Mouse (Mus musculus) MEL (cell line): ENCODE measurements at regions not wholly inside any gene's neighbourhood (a gene's known extent, or its start where the extent isn't known, plus 50 kb on each side); places are given as distances from the start of the nearest gene placed in this dataset.

Source experiments
- DNase-seq: peaks from one replicate; pipeline ENCODE4 v3.0.0; 2011; ENCODE audit warnings: low read depth, low spot score
- H3K27ac ChIP-seq: 2 replicates; pipeline ENCODE4 v1.5.1; 2012; ENCODE audit warnings: low read depth, mild to moderate bottlenecking, control low read depth, low read length, moderate library complexity; ENCODE audit not compliant: control insufficient read depth
- H3K27me3 ChIP-seq, 2 experiments: fragments of 150-350 bp in 1 of 2; sonication (generic) in 1 of 2; 2 replicates each; pipeline ENCODE4 v1.6.1; 2012; ENCODE audit warnings: low read length in 2 of 2, mild to moderate bottlenecking in 2 of 2, improper control_type of control experiment in 1 of 2, moderate library complexity in 1 of 2; ENCODE audit not compliant: insufficient read depth in 2 of 2, control insufficient read depth in 1 of 2
- H3K36me3 ChIP-seq, 2 experiments: 2 replicates each; pipeline ENCODE4 v1.6.1; 2012 to 2014; ENCODE audit warnings: low read length in 2 of 2, improper control_type of control experiment in 1 of 2, inconsistent platforms in 1 of 2, mild to moderate bottlenecking in 1 of 2; ENCODE audit not compliant: insufficient read depth in 2 of 2, control insufficient read depth in 1 of 2
- H3K4me1 ChIP-seq, 2 experiments: fragments of 150-350 bp in 1 of 2; sonication (generic) in 1 of 2; 2 replicates each; pipeline ENCODE4 v1.6.1; 2012; ENCODE audit warnings: low read length in 2 of 2, improper control_type of control experiment in 1 of 2, mild to moderate bottlenecking in 1 of 2; ENCODE audit not compliant: insufficient read depth in 2 of 2, control insufficient read depth in 1 of 2
- H3K4me3 ChIP-seq, 2 experiments: fragments of 150-350 bp in 1 of 2; sonication (generic) in 1 of 2; 2 replicates each; pipeline ENCODE4 v1.5.1; 2012; ENCODE audit warnings: low read depth in 2 of 2, low read length in 2 of 2, mild to moderate bottlenecking in 2 of 2, moderate library complexity in 2 of 2, control low read depth in 1 of 2, improper control_type of control experiment in 1 of 2; ENCODE audit not compliant: control insufficient read depth in 1 of 2, insufficient read depth in 1 of 2
- H3K79me2 ChIP-seq: 2 replicates; pipeline ENCODE4 v1.6.1; 2012; ENCODE audit warnings: mild to moderate bottlenecking, low read length, moderate library complexity; ENCODE audit not compliant: control insufficient read depth, poor library complexity, insufficient read depth
- H3K9ac ChIP-seq: 2 replicates; pipeline ENCODE4 v1.6.1; 2012; ENCODE audit warnings: low read depth, mild to moderate bottlenecking, control low read depth, low read length, moderate library complexity; ENCODE audit not compliant: control insufficient read depth, poor library complexity, severe bottlenecking
- H3K9me3 ChIP-seq: fragments of 150-350 bp; sonication (generic); replicated peaks from 2 replicates; pipeline ENCODE4 v1.6.1; 2012; ENCODE audit warnings: mild to moderate bottlenecking, low read length, improper control_type of control experiment, moderate library complexity; ENCODE audit not compliant: insufficient read depth
- CHD2 ChIP-seq: IDR thresholded peaks from 2 replicates; pipeline ENCODE4 v1.6.1; 2011; ENCODE audit warnings: low read length, improper control_type of control experiment
- ELF1 ChIP-seq: IDR thresholded peaks from 2 replicates; pipeline ENCODE4 v1.6.1; 2014; ENCODE audit warnings: low read depth, mild to moderate bottlenecking, inconsistent platforms, low read length, improper control_type of control experiment, moderate library complexity
- EP300 ChIP-seq, 2 experiments: IDR thresholded peaks; 2 replicates each; pipeline ENCODE4 v1.6.1; 2011; ENCODE audit warnings: improper control_type of control experiment in 2 of 2, low read length in 2 of 2, low read depth in 1 of 2, mild to moderate bottlenecking in 1 of 2
- GABPA ChIP-seq: IDR thresholded peaks from 2 replicates; pipeline ENCODE4 v1.6.1; 2012; ENCODE audit warnings: low read depth, mild to moderate bottlenecking, inconsistent platforms, low read length, improper control_type of control experiment, moderate library complexity
- GATA1 ChIP-seq: IDR thresholded peaks from 2 replicates; pipeline ENCODE4 v1.6.1; 2011; ENCODE audit warnings: low read depth, low read length, improper control_type of control experiment
- KAT2A ChIP-seq: conservative IDR thresholded peaks from 2 replicates; pipeline ENCODE4 v1.6.1; 2012; ENCODE audit warnings: low read depth, low read length, improper control_type of control experiment, inconsistent platforms
- MAFK ChIP-seq: IDR thresholded peaks from 2 replicates; pipeline ENCODE4 v1.6.1; 2011; ENCODE audit warnings: low read depth, mild to moderate bottlenecking, low read length, improper control_type of control experiment, borderline replicate concordance
- MAX ChIP-seq: IDR thresholded peaks from 2 replicates; pipeline ENCODE4 v1.6.1; 2011; ENCODE audit warnings: low read length, improper control_type of control experiment
- MXI1 ChIP-seq: IDR thresholded peaks from 2 replicates; pipeline ENCODE4 v1.6.1; 2011; ENCODE audit warnings: mild to moderate bottlenecking, low read depth, low read length, improper control_type of control experiment
- MYB ChIP-seq: IDR thresholded peaks from 2 replicates; pipeline ENCODE4 v1.6.1; 2011; ENCODE audit warnings: mild to moderate bottlenecking, low read depth, low read length, improper control_type of control experiment
- MYC ChIP-seq: IDR thresholded peaks from 2 replicates; pipeline ENCODE4 v1.6.1; 2011; ENCODE audit warnings: low read depth, mild to moderate bottlenecking, low read length, improper control_type of control experiment, moderate library complexity
- NELFE ChIP-seq: IDR thresholded peaks from 2 replicates; pipeline ENCODE4 v1.6.1; 2011; ENCODE audit warnings: low read depth, low read length, improper control_type of control experiment
- NRF1 ChIP-seq: IDR thresholded peaks from 2 replicates; pipeline ENCODE4 v1.6.1; 2014; ENCODE audit warnings: low read depth, mild to moderate bottlenecking, inconsistent platforms, low read length, improper control_type of control experiment, moderate library complexity; ENCODE audit not compliant: poor library complexity, insufficient read depth, severe bottlenecking
- POLR2A ChIP-seq, 2 experiments: IDR thresholded peaks; 2 replicates each; pipeline ENCODE4 v1.6.1; 2011 to 2012; ENCODE audit warnings: low read length in 2 of 2, mild to moderate bottlenecking in 2 of 2, control low read depth in 1 of 2, improper control_type of control experiment in 1 of 2, low read depth in 1 of 2, moderate library complexity in 1 of 2; ENCODE audit not compliant: control insufficient read depth in 1 of 2, insufficient read depth in 1 of 2, poor library complexity in 1 of 2
- POLR2AphosphoS5 ChIP-seq: IDR thresholded peaks from 2 replicates; pipeline ENCODE4 v1.6.1; 2012; ENCODE audit warnings: low read depth, borderline replicate concordance, mild to moderate bottlenecking, inconsistent platforms, low read length, moderate library complexity, mixed read lengths
- RCOR1 ChIP-seq: IDR thresholded peaks from 2 replicates; pipeline ENCODE4 v1.6.1; 2012; ENCODE audit warnings: low read depth, mild to moderate bottlenecking, inconsistent platforms, low read length, improper control_type of control experiment
- SIN3A ChIP-seq: IDR thresholded peaks from 2 replicates; pipeline ENCODE4 v1.6.1; 2012; ENCODE audit warnings: low read length, improper control_type of control experiment, inconsistent platforms
- TAL1 ChIP-seq: IDR thresholded peaks from 2 replicates; pipeline ENCODE4 v1.6.1; 2012; ENCODE audit warnings: mild to moderate bottlenecking, inconsistent platforms, low read length, moderate library complexity, mixed read lengths
- TBP ChIP-seq: IDR thresholded peaks from 2 replicates; pipeline ENCODE4 v1.8.0; 2011; ENCODE audit warnings: low read depth, low read length, improper control_type of control experiment
- TCF12 ChIP-seq: IDR thresholded peaks from 2 replicates; pipeline ENCODE4 v1.6.1; 2014; ENCODE audit warnings: low read depth, mild to moderate bottlenecking, inconsistent platforms, low read length, improper control_type of control experiment, moderate library complexity
- UBTF ChIP-seq: IDR thresholded peaks from 2 replicates; pipeline ENCODE4 v1.6.1; 2012; ENCODE audit warnings: low read depth, mild to moderate bottlenecking, inconsistent platforms, low read length, improper control_type of control experiment, moderate library complexity, borderline replicate concordance; ENCODE audit not compliant: insufficient read depth

- no peak for TF ChIP-seq RCOR1
- TF ChIP-seq MYB, result no peak
- TF ChIP-seq TCF12, result no peak
- no peak for TF ChIP-seq GATA1
- no peak for TF ChIP-seq TAL1
- no peak for TF ChIP-seq NELFE
- no peak for TF ChIP-seq MXI1
- Histone ChIP-seq H3K27ac (no peak overlapping the region), H3K79me2 (no peaks in the 10 kb centered on the region), H3K27me3 (no peaks in the 10 kb centered on the region), H3K4me3 (no peak overlapping the region), H3K4me1 (no peaks in the 10 kb centered on the region), H3K36me3 (no peaks in the 10 kb centered on the region), H3K9ac (no peak overlapping the region), H3K9me3 (no peaks in the 10 kb centered on the region)
- no peak for DNase-seq
These were observed 303.0 kb downstream of the Igsf11 start for GRCm38 (mm10) chr16:39195431-39195830.

GRCm38 (mm10) chr16:39196896-39197295 is 304.4 kb downstream of the Igsf11 start:
- H3K79me2 ChIP-seq, result no peaks in the 10 kb centered on the region
- no peaks in the 10 kb centered on the region for H3K36me3 ChIP-seq
- H3K4me1 ChIP-seq, result no peaks in the 10 kb centered on the region
- no peak overlapping the region for H3K9ac ChIP-seq
- no peak for TF ChIP-seq MAX
- TF ChIP-seq TBP, result no peak
- TF ChIP-seq MXI1, result no peak
- TF ChIP-seq TCF12, result no peak
- no peak for TF ChIP-seq TAL1
- no peak for TF ChIP-seq CHD2
- TF ChIP-seq, all 39 proteins: peak for 0
- Histone ChIP-seq H3K27me3 (no peaks in the 10 kb centered on the region), H3K9me3 (no peaks in the 10 kb centered on the region), H3K4me3 (no peak overlapping the region), H3K27ac (no peak overlapping the region)
- no peak for DNase-seq

GRCm38 (mm10) chr16:39223551-39223950 is 331.1 kb downstream of the Igsf11 start:
- Histone ChIP-seq H3K9me3 (no peaks in the 10 kb centered on the region), H3K36me3 (no peaks in the 10 kb centered on the region), H3K4me3 (no peak overlapping the region), H3K79me2 (no peaks in the 10 kb centered on the region), H3K27ac (no peak overlapping the region), H3K4me1 (no peaks in the 10 kb centered on the region), H3K9ac (no peak overlapping the region), H3K27me3 (no peaks in the 10 kb centered on the region)
- no peak for DNase-seq
- TF ChIP-seq MYC, result no peak
- TF ChIP-seq NRF1, result no peak
- no peak for TF ChIP-seq TBP
- no peak for TF ChIP-seq MAFK
- no peak for TF ChIP-seq SIN3A
- TF ChIP-seq TCF12, result no peak
- TF ChIP-seq POLR2A (IDR thresholded peaks at IDR 0.05; ENCODE audit: control insufficient read depth in 1 of 2, insufficient read depth in 1 of 2, low read depth in 1 of 2, low read length in 2 of 2, poor library complexity in 1 of 2), result no peak
- no peak for TF ChIP-seq GABPA
- TF ChIP-seq KAT2A, result no peak
- no peak for TF ChIP-seq EP300 (IDR thresholded peaks at IDR 0.05; ENCODE audit: low read depth in 1 of 2, low read length in 2 of 2)
- no peak for TF ChIP-seq ELF1
- no peak for TF ChIP-seq TAL1
- no peak for TF ChIP-seq UBTF
- no peak for TF ChIP-seq POLR2AphosphoS5
